Mouse (Mus musculus): Measurements from ENCODE around the gene Oas2. TPM values are rescaled to one million over a fixed set of nuclear protein-coding genes. Genes with fewer than 3 reads are reported as not detected.
A peak's percentile ranks its signal among the peaks of the same experiment; 100 is the strongest.

The Oas2 gene
- polyA plus RNA-seq, 1 experiment from 2014 or later = 0.28 TPM

- H3K27me3 ChIP-seq (ENCODE audit: insufficient read depth, low read length) = peaks cover 20% of the 10 kb centered on the region
- no peak for TF ChIP-seq CTCF (IDR thresholded peaks at IDR 0.05; ENCODE audit: low read depth)
- DNase-seq (no peak), ATAC-seq (ENCODE audit: insufficient read depth) (no peak)
- H3K27ac ChIP-seq (ENCODE audit: low read depth) = no peak overlapping the region
- no peaks in the 10 kb centered on the region for H3K4me1 ChIP-seq (ENCODE audit: insufficient read depth)
- H3K9ac ChIP-seq = no peak overlapping the region
- H3K4me2 ChIP-seq = no peak overlapping the region
- WGBS = 82% methylated on average over 5 of the region's 5 CpGs
- no peaks in the 10 kb centered on the region for H3K36me3 ChIP-seq (ENCODE audit: insufficient read depth)
- H3K4me3 ChIP-seq (ENCODE audit: low read depth, low read length) = no peak overlapping the region
- no peaks in the 10 kb centered on the region for H3K9me3 ChIP-seq (ENCODE audit: low read depth, low read length)
These were observed 61.8 kb downstream of the Oas2 start for GRCm38 (mm10) chr5:120687897-120688296.

- Histone ChIP-seq H3K4me3 (ENCODE audit: low read depth, low read length) (no peak overlapping the region), H3K36me3 (ENCODE audit: insufficient read depth) (no peaks in the 10 kb centered on the region), H3K27ac (ENCODE audit: low read depth) (no peak overlapping the region), H3K4me1 (ENCODE audit: insufficient read depth) (no peaks in the 10 kb centered on the region), H3K4me2 (no peak overlapping the region), H3K9ac (no peak overlapping the region), H3K27me3 (ENCODE audit: insufficient read depth, low read length) (peaks cover 21% of the 10 kb centered on the region), H3K9me3 (ENCODE audit: low read depth, low read length) (no peaks in the 10 kb centered on the region)
- no peak for DNase-seq
- ATAC-seq (ENCODE audit: insufficient read depth) = no peak
- WGBS = 75% methylated on average over 3 of the region's 3 CpGs
- no peak for TF ChIP-seq CTCF (IDR thresholded peaks at IDR 0.05; ENCODE audit: low read depth)
These were observed 62.2 kb downstream of the Oas2 start for GRCm38 (mm10) chr5:120687484-120687851.

GRCm38 (mm10) chr5:120686749-120687483 is 62.7 kb downstream of the Oas2 start:
- no peaks in the 10 kb centered on the region for H3K9me3 ChIP-seq (ENCODE audit: low read depth, low read length)
- H3K36me3 ChIP-seq (ENCODE audit: insufficient read depth) = no peaks in the 10 kb centered on the region
- TF ChIP-seq CTCF (IDR thresholded peaks at IDR 0.05; ENCODE audit: low read depth) = no peak
- no peak overlapping the region for H3K27ac ChIP-seq (ENCODE audit: low read depth)
- H3K27me3 ChIP-seq (ENCODE audit: insufficient read depth, low read length) = peaks cover 24% of the 10 kb centered on the region
- no peak for DNase-seq
- ATAC-seq (ENCODE audit: insufficient read depth) = no peak
- H3K4me1 ChIP-seq (ENCODE audit: insufficient read depth) = no peaks in the 10 kb centered on the region
- no peak overlapping the region for H3K4me3 ChIP-seq (ENCODE audit: low read depth, low read length)
- WGBS = 59% methylated on average over 6 of the region's 6 CpGs
- no peak overlapping the region for H3K9ac ChIP-seq
- no peak overlapping the region for H3K4me2 ChIP-seq

GRCm38 (mm10) chr5:120685678-120686077 is 64.0 kb downstream of the Oas2 start:
- Histone ChIP-seq H3K4me1 (ENCODE audit: insufficient read depth) (no peaks in the 10 kb centered on the region), H3K4me3 (ENCODE audit: low read depth, low read length) (no peak overlapping the region), H3K4me2 (no peak overlapping the region), H3K27ac (ENCODE audit: low read depth) (no peak overlapping the region), H3K9ac (no peak overlapping the region), H3K27me3 (ENCODE audit: insufficient read depth, low read length) (peaks cover 25% of the 10 kb centered on the region), H3K9me3 (ENCODE audit: low read depth, low read length) (no peaks in the 10 kb centered on the region), H3K36me3 (ENCODE audit: insufficient read depth) (no peaks in the 10 kb centered on the region)
- 64% methylated on average over 8 of the region's 8 CpGs for WGBS
- no peak for TF ChIP-seq CTCF (IDR thresholded peaks at IDR 0.05; ENCODE audit: low read depth)
- ATAC-seq (ENCODE audit: insufficient read depth) (no peak), DNase-seq (no peak)

- Histone ChIP-seq H3K9ac (no peak overlapping the region), H3K4me2 (0 out of 2 replicates have a peak overlapping the region, but pooled peaks have one; percentile 10), H3K36me3 (ENCODE audit: insufficient read depth) (no peaks in the 10 kb centered on the region), H3K4me1 (ENCODE audit: insufficient read depth) (peaks cover 2% of the 10 kb centered on the region), H3K9me3 (ENCODE audit: low read depth, low read length) (no peaks in the 10 kb centered on the region), H3K4me3 (ENCODE audit: low read depth, low read length) (no peak overlapping the region), H3K27me3 (ENCODE audit: insufficient read depth, low read length) (peaks cover 22% of the 10 kb centered on the region), H3K27ac (ENCODE audit: low read depth) (no peak overlapping the region)
- no peak for TF ChIP-seq CTCF (IDR thresholded peaks at IDR 0.05; ENCODE audit: low read depth)
- WGBS = 11% methylated on average over 24 of the region's 24 CpGs
- DNase-seq (no peak), ATAC-seq (ENCODE audit: insufficient read depth) (no peak)
These were observed 66.5 kb downstream of the Oas2 start for GRCm38 (mm10) chr5:120682982-120683771.

- TF ChIP-seq CTCF (IDR thresholded peaks at IDR 0.05; ENCODE audit: low read depth) = no peak
- no peak for DNase-seq
- Histone ChIP-seq H3K9me3 (ENCODE audit: low read depth, low read length) (no peaks in the 10 kb centered on the region), H3K36me3 (ENCODE audit: insufficient read depth) (no peaks in the 10 kb centered on the region), H3K27me3 (ENCODE audit: insufficient read depth, low read length) (peaks cover 22% of the 10 kb centered on the region), H3K4me3 (ENCODE audit: low read depth, low read length) (no peak overlapping the region), H3K27ac (ENCODE audit: low read depth) (no peak overlapping the region), H3K4me1 (ENCODE audit: insufficient read depth) (peaks cover 2% of the 10 kb centered on the region), H3K9ac (no peak overlapping the region), H3K4me2 (peak overlapping the region; percentile 67; the same call in 1 of the 2 replicates)
- no peak for ATAC-seq (ENCODE audit: insufficient read depth)
- WGBS = 84% methylated on average over 18 of the region's 18 CpGs
These were observed 68.7 kb downstream of the Oas2 start for GRCm38 (mm10) chr5:120680918-120681317.

Other genes starting within 250 kb of the Oas2 start
- 46.3 and 49.6 TPM in 2 replicates for gene Plbd2, start 246.2 kb downstream of the Oas2 start, polyA plus RNA-seq (2014; fragmentation: Nextera tagmentation; extraction: Ambion mirVana)
- gene Slc8b1, start 238.7 kb downstream of the Oas2 start, polyA plus RNA-seq (2014; fragmentation: Nextera tagmentation; extraction: Ambion mirVana) = 2.7 and 3.6 TPM in 2 replicates
- 16.5 and 17.0 TPM in 2 replicates for gene Tpcn1, start 161.2 kb downstream of the Oas2 start, polyA plus RNA-seq (2014; fragmentation: Nextera tagmentation; extraction: Ambion mirVana)
- 0.35 and 0.37 TPM in 2 replicates for gene Iqcd, start 160.8 kb downstream of the Oas2 start, polyA plus RNA-seq (2014; fragmentation: Nextera tagmentation; extraction: Ambion mirVana)
- gene Rita1, start 137.3 kb downstream of the Oas2 start, polyA plus RNA-seq (2014; fragmentation: Nextera tagmentation; extraction: Ambion mirVana) = 7.2 and 9.5 TPM in 2 replicates
- 31.5 and 37.2 TPM in 2 replicates for gene Ddx54, start 137.1 kb downstream of the Oas2 start, polyA plus RNA-seq (2014; fragmentation: Nextera tagmentation; extraction: Ambion mirVana)
- gene Cfap73, start 115.6 kb downstream of the Oas2 start, polyA plus RNA-seq (2014; fragmentation: Nextera tagmentation; extraction: Ambion mirVana) = not detected in 2 replicates
- gene Rasal1, start 101.0 kb downstream of the Oas2 start, polyA plus RNA-seq (2014; fragmentation: Nextera tagmentation; extraction: Ambion mirVana) = 0.15 TPM in 1 of 2 replicates, not detected in the other
- 2.2 and 2.8 TPM in 2 replicates for gene Dtx1, start 37.9 kb downstream of the Oas2 start, polyA plus RNA-seq (2014; fragmentation: Nextera tagmentation; extraction: Ambion mirVana)
- gene Oas3, start 27.8 kb upstream of the Oas2 start, polyA plus RNA-seq (2014; fragmentation: Nextera tagmentation; extraction: Ambion mirVana) = 0.05 and 0.07 TPM in 2 replicates
- gene Oas1e, start 45.7 kb upstream of the Oas2 start, polyA plus RNA-seq (2014; fragmentation: Nextera tagmentation; extraction: Ambion mirVana) = not detected in 2 replicates
- 0.32 and 0.68 TPM in 2 replicates for gene Oas1c, start 62.7 kb upstream of the Oas2 start, polyA plus RNA-seq (2014; fragmentation: Nextera tagmentation; extraction: Ambion mirVana)
- gene Oas1f, start 97.5 kb upstream of the Oas2 start, polyA plus RNA-seq (2014; fragmentation: Nextera tagmentation; extraction: Ambion mirVana) = not detected in 2 replicates
- gene Oas1h, start 111.6 kb upstream of the Oas2 start, polyA plus RNA-seq (2014; fragmentation: Nextera tagmentation; extraction: Ambion mirVana) = not detected in 2 replicates
- 0.20 TPM in 1 of 2 replicates, not detected in the other for gene Oas1g, start 137.8 kb upstream of the Oas2 start, polyA plus RNA-seq (2014; fragmentation: Nextera tagmentation; extraction: Ambion mirVana)
- gene Oas1a, start 157.7 kb upstream of the Oas2 start, polyA plus RNA-seq (2014; fragmentation: Nextera tagmentation; extraction: Ambion mirVana) = 1.4 and 1.8 TPM in 2 replicates
- not detected in 2 replicates for gene Oas1d, start 164.7 kb upstream of the Oas2 start, polyA plus RNA-seq (2014; fragmentation: Nextera tagmentation; extraction: Ambion mirVana)